Mouse (Mus musculus): ENCODE measurements at regions not wholly inside any gene's neighbourhood (a gene's known extent, or its start where the extent isn't known, plus 50 kb on each side); places are given as distances from the start of the nearest gene placed in this dataset.

DNA sequence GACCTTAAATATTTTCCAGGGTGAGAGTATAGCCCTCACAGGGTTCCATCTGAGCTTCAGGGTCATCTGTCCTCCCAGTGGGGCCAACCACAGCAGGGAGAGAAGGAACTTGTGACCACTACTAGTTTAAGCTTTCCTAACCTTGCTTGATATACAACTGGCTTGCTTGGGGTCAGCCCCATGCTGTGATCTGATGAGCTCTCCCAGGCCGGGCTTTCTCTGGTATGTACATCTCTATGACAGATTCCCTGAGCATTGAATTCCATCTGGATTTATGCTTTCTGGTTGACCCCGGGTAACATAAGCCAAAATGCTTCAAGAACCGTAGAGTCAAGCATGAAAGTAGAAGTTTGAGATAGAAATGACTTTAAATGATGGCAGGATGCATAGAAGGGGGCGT, 352.1 kb downstream of the Rps24 start:
- Histone ChIP-seq H3K4me2 (ENCODE audit: low read depth, low read length) (no peak overlapping the region), H3K9ac (ENCODE audit: low read length) (no peak overlapping the region), H3K36me3 (ENCODE audit: control insufficient read depth, insufficient read depth) (no peaks in the 10 kb centered on the region), H3K27ac (ENCODE audit: low read length) (no peak overlapping the region), H3K27me3 (ENCODE audit: control insufficient read depth, insufficient read depth, low read length) (no peaks in the 10 kb centered on the region), H3K4me3 (ENCODE audit: low read length) (no peak overlapping the region), H3K4me1 (ENCODE audit: control insufficient read depth, insufficient read depth, low read length) (no peaks in the 10 kb centered on the region), H3K9me3 (replicated peaks; ENCODE audit: control insufficient read depth, low read length) (peaks cover 5% of the 10 kb centered on the region; the same call in 1 of the 2 replicates)
- 69% methylated on average over 4 of the region's 4 CpGs for WGBS
- ATAC-seq (replicated peaks; ENCODE audit: extremely low read depth, insufficient read depth, low FRiP score): no peak

DNA sequence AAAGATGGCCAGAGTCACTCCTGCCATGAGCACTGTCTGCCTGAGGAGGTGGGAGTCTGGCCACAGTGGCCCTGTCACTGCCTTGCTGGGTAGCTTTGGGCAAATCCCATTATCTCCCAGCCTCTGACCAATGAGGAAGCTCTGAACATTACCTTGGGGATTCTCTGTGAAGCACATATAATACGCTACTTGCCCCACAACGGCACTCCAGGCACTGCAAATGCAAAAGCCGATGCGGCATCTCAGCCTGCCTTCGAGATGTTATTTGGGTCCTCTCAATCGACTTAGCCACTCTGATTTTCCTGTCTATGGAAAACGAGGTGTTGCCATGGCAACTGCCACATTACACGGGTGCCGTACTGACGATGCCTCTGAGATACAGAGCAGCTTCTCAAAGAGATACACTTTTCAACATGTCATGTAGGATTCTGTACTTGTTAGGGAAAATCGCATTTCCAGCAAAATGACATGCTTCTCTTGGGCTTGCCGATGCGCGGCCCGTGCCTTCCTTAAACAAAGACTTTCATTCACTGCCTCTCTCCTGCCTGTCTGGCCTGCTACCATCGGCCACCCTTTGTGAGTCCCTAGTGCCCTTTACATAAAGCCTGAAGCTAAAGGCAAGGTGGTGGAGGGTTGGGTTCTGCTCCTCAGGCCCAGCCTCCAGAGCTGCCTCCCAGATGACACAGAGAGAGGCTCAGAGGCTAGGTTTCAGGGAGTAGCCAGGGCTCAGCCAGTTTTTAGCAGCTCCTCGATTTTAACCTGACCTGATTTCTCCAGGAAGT, 355.0 kb downstream of the Rps24 start:
- ATAC-seq (replicated peaks; ENCODE audit: extremely low read depth, insufficient read depth, low FRiP score): no peak
- H3K36me3 ChIP-seq (ENCODE audit: control insufficient read depth, insufficient read depth): no peaks in the 10 kb centered on the region

DNA sequence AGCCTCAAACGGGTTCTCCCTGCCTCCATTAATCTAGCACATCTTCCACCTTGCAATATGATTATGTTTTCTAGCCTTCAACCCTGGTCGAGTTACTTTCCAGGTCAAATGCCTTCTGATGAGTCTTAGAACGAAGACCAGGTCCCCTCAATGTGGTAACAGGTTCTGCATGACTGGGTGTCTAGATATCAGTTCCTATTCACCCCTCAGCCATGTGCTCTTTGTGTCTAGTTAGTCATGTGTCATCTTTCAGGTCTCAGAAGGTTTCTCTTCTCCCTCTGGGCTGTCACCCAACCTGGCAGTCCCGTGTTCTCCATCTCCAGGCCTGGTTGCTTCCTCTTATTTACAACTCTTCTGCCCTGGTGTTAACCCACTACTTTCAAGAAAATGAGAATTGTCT, 356.7 kb downstream of the Rps24 start:
- H3K27ac ChIP-seq (ENCODE audit: low read length): no peak overlapping the region
- no peaks in the 10 kb centered on the region for H3K4me1 ChIP-seq (ENCODE audit: control insufficient read depth, insufficient read depth, low read length)
- H3K9ac ChIP-seq (ENCODE audit: low read length): no peak overlapping the region
- H3K36me3 ChIP-seq (ENCODE audit: control insufficient read depth, insufficient read depth): no peaks in the 10 kb centered on the region
- no peaks in the 10 kb centered on the region for H3K9me3 ChIP-seq (replicated peaks; ENCODE audit: control insufficient read depth, low read length)
- no peaks in the 10 kb centered on the region for H3K27me3 ChIP-seq (ENCODE audit: control insufficient read depth, insufficient read depth, low read length)
- H3K4me2 ChIP-seq (ENCODE audit: low read depth, low read length): no peak overlapping the region
- WGBS: 74% methylated on average over 4 of the region's 4 CpGs
- ATAC-seq (replicated peaks; ENCODE audit: extremely low read depth, insufficient read depth, low FRiP score): no peak
- H3K4me3 ChIP-seq (ENCODE audit: low read length): no peak overlapping the region

More for the DNA sequence above, 355.0 kb downstream of the Rps24 start:
- WGBS: 66% methylated on average over 17 of the region's 17 CpGs
- Histone ChIP-seq H3K9me3 (replicated peaks; ENCODE audit: control insufficient read depth, low read length) (no peaks in the 10 kb centered on the region), H3K27ac (ENCODE audit: low read length) (no peak overlapping the region), H3K27me3 (ENCODE audit: control insufficient read depth, insufficient read depth, low read length) (no peaks in the 10 kb centered on the region), H3K4me3 (ENCODE audit: low read length) (no peak overlapping the region), H3K4me2 (ENCODE audit: low read depth, low read length) (no peak overlapping the region), H3K4me1 (ENCODE audit: control insufficient read depth, insufficient read depth, low read length) (no peaks in the 10 kb centered on the region), H3K9ac (ENCODE audit: low read length) (no peak overlapping the region)

DNA sequence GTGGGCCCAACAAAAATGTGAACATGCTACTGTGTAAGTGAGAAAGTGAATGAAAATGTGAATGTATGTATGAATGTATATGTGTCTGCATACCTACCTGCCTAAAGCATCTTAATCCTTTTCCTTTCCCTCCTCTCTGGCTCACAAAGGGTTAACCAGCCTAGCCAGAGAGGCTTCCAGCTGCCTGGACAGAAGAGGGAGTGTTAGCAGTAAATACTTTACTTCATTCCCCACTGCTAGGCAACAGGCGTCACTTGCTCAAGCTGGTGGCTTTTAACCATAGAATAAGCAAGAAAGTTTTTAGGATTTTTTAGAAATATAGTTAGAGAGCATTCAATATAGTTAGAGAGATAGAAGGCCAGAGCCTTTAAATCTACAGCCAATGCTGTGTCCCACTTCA, 363.6 kb downstream of the Rps24 start:
- 24% methylated on average over 1 of the region's 1 CpGs for WGBS
- Histone ChIP-seq H3K27ac (ENCODE audit: low read length) (no peak overlapping the region), H3K9ac (ENCODE audit: low read length) (no peak overlapping the region), H3K4me1 (ENCODE audit: control insufficient read depth, insufficient read depth, low read length) (no peaks in the 10 kb centered on the region), H3K4me2 (ENCODE audit: low read depth, low read length) (no peak overlapping the region), H3K36me3 (ENCODE audit: control insufficient read depth, insufficient read depth) (no peaks in the 10 kb centered on the region), H3K9me3 (replicated peaks; ENCODE audit: control insufficient read depth, low read length) (no peaks in the 10 kb centered on the region), H3K4me3 (ENCODE audit: low read length) (no peak overlapping the region), H3K27me3 (ENCODE audit: control insufficient read depth, insufficient read depth, low read length) (no peaks in the 10 kb centered on the region)
- no peak for ATAC-seq (replicated peaks; ENCODE audit: extremely low read depth, insufficient read depth, low FRiP score)

DNA sequence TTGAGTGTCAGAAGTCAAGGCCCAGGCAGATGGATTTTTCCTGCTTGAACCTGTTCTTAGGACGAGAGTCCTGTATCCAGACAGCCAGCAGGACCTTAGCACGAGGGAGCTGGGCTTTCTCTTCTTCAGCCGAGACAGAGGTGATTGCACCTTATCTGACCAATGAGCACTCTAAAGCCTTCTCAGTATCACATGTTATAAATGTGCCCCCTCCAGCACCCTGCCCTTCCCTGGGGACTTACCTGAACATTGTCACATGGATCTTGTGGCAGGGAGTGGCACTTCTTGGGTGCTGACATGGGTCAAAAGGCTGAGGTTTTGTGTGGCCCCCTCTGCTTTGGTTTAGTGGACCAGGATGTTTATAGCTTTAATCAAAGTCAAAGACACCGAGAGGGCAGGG, 367.5 kb downstream of the Rps24 start:
- no peak overlapping the region for H3K4me2 ChIP-seq (ENCODE audit: low read depth, low read length)
- WGBS: 49% methylated on average over 4 of the region's 4 CpGs
- no peaks in the 10 kb centered on the region for H3K9me3 ChIP-seq (replicated peaks; ENCODE audit: control insufficient read depth, low read length)
- H3K9ac ChIP-seq (ENCODE audit: low read length): no peak overlapping the region
- H3K4me3 ChIP-seq (ENCODE audit: low read length): no peak overlapping the region
- H3K36me3 ChIP-seq (ENCODE audit: control insufficient read depth, insufficient read depth): no peaks in the 10 kb centered on the region
- no peak overlapping the region for H3K27ac ChIP-seq (ENCODE audit: low read length)
- ATAC-seq (replicated peaks; ENCODE audit: extremely low read depth, insufficient read depth, low FRiP score): no peak
- H3K4me1 ChIP-seq (ENCODE audit: control insufficient read depth, insufficient read depth, low read length): no peaks in the 10 kb centered on the region
- H3K27me3 ChIP-seq (ENCODE audit: control insufficient read depth, insufficient read depth, low read length): no peaks in the 10 kb centered on the region

DNA sequence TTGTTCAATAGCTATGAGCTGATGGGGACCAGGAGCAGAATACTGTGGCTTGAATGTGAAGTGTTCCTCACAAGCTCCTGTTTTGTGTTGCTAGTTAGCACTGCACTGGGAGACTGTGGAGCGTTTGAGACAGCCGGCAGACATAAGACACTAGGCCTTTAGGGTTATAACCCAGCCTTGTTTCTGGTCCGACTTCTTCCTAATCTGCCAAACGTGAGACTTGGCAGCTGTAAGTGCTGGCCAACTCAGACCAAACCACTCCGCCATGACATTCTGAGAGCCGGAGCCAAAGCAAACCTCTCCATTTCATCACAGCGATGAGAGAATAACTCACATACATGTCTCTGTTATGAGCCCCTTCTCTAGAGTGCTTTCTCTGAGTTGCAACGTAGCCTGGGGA, 375.2 kb downstream of the Rps24 start:
- Histone ChIP-seq H3K4me1 (ENCODE audit: control insufficient read depth, insufficient read depth, low read length) (peaks cover 13% of the 10 kb centered on the region), H3K27me3 (ENCODE audit: control insufficient read depth, insufficient read depth, low read length) (no peaks in the 10 kb centered on the region), H3K36me3 (ENCODE audit: control insufficient read depth, insufficient read depth) (no peaks in the 10 kb centered on the region), H3K4me3 (ENCODE audit: low read length) (no peak overlapping the region), H3K4me2 (ENCODE audit: low read depth, low read length) (no peak overlapping the region), H3K9ac (ENCODE audit: low read length) (no peak overlapping the region), H3K27ac (ENCODE audit: low read length) (no peak overlapping the region), H3K9me3 (replicated peaks; ENCODE audit: control insufficient read depth, low read length) (no peaks in the 10 kb centered on the region)
- ATAC-seq (replicated peaks; ENCODE audit: extremely low read depth, insufficient read depth, low FRiP score): no peak
- WGBS: 65% methylated on average over 8 of the region's 8 CpGs

DNA sequence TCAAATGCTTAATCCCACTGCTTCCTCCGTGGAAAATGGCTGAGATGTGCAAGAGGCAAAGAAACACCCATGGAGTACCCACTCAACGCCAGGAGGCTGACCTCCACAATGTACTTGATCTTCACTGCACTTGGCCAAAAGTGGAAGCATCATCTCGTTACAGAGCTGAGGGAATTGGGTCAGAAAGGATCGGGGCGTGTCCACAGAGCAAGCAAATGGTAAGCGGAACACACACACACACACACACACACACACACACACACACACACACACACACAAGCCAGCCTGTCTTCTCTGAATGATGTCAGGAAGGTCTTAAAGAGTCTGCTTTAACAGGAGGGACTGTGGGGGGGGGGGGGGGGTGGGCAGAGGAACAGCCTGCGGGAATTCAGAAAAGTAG, 375.7 kb downstream of the Rps24 start:
- Histone ChIP-seq H3K36me3 (ENCODE audit: control insufficient read depth, insufficient read depth) (no peaks in the 10 kb centered on the region), H3K27me3 (ENCODE audit: control insufficient read depth, insufficient read depth, low read length) (no peaks in the 10 kb centered on the region), H3K27ac (ENCODE audit: low read length) (no peak overlapping the region), H3K4me3 (ENCODE audit: low read length) (no peak overlapping the region), H3K9me3 (replicated peaks; ENCODE audit: control insufficient read depth, low read length) (no peaks in the 10 kb centered on the region), H3K9ac (ENCODE audit: low read length) (no peak overlapping the region), H3K4me2 (ENCODE audit: low read depth, low read length) (no peak overlapping the region), H3K4me1 (ENCODE audit: control insufficient read depth, insufficient read depth, low read length) (peaks cover 13% of the 10 kb centered on the region)
- 76% methylated on average over 7 of the region's 7 CpGs for WGBS
- no peak for ATAC-seq (replicated peaks; ENCODE audit: extremely low read depth, insufficient read depth, low FRiP score)

DNA sequence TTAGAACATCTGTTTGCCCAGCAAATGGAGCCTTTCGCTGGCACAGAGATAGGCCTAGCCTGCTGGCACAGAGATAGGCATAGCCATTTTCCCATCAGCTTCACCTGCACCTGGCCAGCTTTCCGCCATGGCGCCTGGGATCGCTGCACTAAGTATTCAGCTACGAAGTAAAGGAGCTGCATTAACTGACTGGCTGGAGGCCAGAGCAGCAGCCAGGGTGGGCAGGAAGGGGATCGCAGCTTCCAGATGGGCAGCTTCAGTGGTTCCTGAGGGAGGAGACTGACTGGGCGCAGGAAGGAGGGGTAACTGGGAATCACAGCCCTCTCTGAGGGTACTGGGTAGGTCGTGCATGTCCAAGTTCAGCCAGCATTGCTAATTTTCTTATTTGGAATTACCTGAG, 376.2 kb downstream of the Rps24 start:
- WGBS: 64% methylated on average over 8 of the region's 8 CpGs
- Histone ChIP-seq H3K4me1 (ENCODE audit: control insufficient read depth, insufficient read depth, low read length) (peaks cover 13% of the 10 kb centered on the region), H3K27me3 (ENCODE audit: control insufficient read depth, insufficient read depth, low read length) (no peaks in the 10 kb centered on the region), H3K27ac (ENCODE audit: low read length) (no peak overlapping the region), H3K9me3 (replicated peaks; ENCODE audit: control insufficient read depth, low read length) (no peaks in the 10 kb centered on the region), H3K4me3 (ENCODE audit: low read length) (no peak overlapping the region), H3K4me2 (ENCODE audit: low read depth, low read length) (no peak overlapping the region), H3K9ac (ENCODE audit: low read length) (no peak overlapping the region), H3K36me3 (ENCODE audit: control insufficient read depth, insufficient read depth) (no peaks in the 10 kb centered on the region)
- no peak for ATAC-seq (replicated peaks; ENCODE audit: extremely low read depth, insufficient read depth, low FRiP score)

DNA sequence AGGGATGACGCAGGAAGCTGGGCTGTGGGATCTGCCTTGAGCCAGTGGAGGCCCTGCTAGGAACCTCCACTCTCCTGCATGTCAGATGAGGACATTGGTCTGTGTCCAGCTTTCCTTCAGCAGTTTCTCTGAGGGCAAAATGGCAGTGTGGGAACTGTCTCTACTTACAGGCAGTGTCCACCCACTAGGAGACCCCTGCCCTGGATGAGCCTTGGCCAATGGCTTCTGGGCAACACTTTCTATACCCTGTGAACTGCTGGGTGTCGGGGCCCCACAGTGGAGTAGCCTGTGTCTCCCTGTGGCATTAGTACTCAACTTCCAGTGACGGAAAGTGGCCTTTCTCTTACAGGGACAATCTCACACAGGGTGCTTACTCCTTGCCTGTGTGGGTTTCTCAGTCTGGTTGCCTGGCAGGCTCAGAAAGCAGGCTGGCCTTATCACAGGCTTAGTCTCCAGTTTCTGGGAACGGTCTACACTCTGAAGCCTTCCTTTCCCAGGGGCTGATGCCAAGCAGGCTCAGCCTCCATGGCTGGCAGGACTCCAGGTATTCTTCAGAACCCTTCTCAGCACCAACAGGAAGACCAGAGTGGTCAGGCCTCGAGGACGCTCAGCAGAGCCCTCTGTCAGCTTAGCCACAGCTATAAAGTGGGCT, 378.8 kb downstream of the Rps24 start:
- Histone ChIP-seq H3K27ac (ENCODE audit: low read length) (peak overlapping the region; percentile 43), H3K27me3 (ENCODE audit: control insufficient read depth, insufficient read depth, low read length) (no peaks in the 10 kb centered on the region)
- ATAC-seq (replicated peaks; ENCODE audit: extremely low read depth, insufficient read depth, low FRiP score): peak; percentile 52; the same call in 1 of the 2 replicates

More for the DNA sequence above, 378.8 kb downstream of the Rps24 start:
- H3K9ac ChIP-seq (ENCODE audit: low read length): no peak overlapping the region
- no peak overlapping the region for H3K4me3 ChIP-seq (ENCODE audit: low read length)
- 54% methylated on average over 6 of the region's 6 CpGs for WGBS
- H3K4me1 ChIP-seq (ENCODE audit: control insufficient read depth, insufficient read depth, low read length): peaks cover 13% of the 10 kb centered on the region
- H3K4me2 ChIP-seq (ENCODE audit: low read depth, low read length): no peak overlapping the region
- H3K9me3 ChIP-seq (replicated peaks; ENCODE audit: control insufficient read depth, low read length): no peaks in the 10 kb centered on the region
- H3K36me3 ChIP-seq (ENCODE audit: control insufficient read depth, insufficient read depth): no peaks in the 10 kb centered on the region

All from heart, embryonic 16.5 days (tissue).